Mouse (Mus musculus): ENCODE data around the gene Ttyh1. TPM values are rescaled to one million over a fixed set of nuclear protein-coding genes. Genes with fewer than 3 reads are reported as not detected.

Ttyh1 gene
- total and polyA plus RNA-seq, 3 experiments, result 0.08 to 0.17 TPM; not detected in 1

DNA sequence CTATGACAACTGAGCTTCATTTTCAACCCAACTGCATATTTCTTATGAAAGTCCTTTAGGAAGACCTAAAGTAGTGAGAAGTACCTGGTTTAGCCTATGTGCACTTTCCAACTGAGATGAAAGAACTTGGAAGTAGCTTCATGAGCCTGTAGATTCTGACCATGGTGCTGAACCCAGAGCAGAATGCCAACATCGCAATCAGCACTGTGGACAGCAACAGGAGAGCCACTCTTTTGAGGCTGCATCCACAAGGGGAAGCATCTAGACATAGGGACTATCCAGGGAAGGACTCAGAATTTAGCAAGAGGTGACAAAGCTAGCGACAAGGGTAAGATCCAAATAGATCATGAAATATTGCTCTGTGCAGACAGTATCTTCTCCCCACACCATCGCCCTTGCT, 59.2 kb downstream of the Ttyh1 start:
- no peak overlapping the region for H3K27ac ChIP-seq (ENCODE audit: insufficient read depth, low read depth)
- in situ Hi-C loops (cut with MboI; ENCODE audit: low pct_ligation_motif_present, low pct_unique_long_range_greater_than_20kb, low sequenced_read_pairs), result no loop called here
- no peak overlapping the region for H3K4me3 ChIP-seq (replicated peaks in 1 of 3; ENCODE audit: low read depth in 2 of 3, low read length in 2 of 3, poor library complexity in 1 of 3)
- H3K9me3 ChIP-seq (replicated peaks; ENCODE audit: low read length), result no peaks in the 10 kb centered on the region
- DNase-seq (ENCODE audit: extremely low read depth), result peak; percentile 28
- H3K4me2 ChIP-seq (ENCODE audit: insufficient read depth, low read depth, poor library complexity, severe bottlenecking), result no peak overlapping the region
- H3K79me2 ChIP-seq (replicated peaks; ENCODE audit: control insufficient read depth, extremely low read depth, insufficient read depth, poor library complexity, severe bottlenecking), result no peaks in the 10 kb centered on the region
- H3K27me3 ChIP-seq (replicated peaks), result peaks cover 9% of the 10 kb centered on the region
- dilution Hi-C loops (cut with MboI; ENCODE audit: extremely low pct_ligation_motif_present, extremely low pct_unique_long_range_greater_than_20kb, low sequenced_read_pairs), result no loop called here
- H3K9ac ChIP-seq (ENCODE audit: insufficient read depth, low read depth), result no peak overlapping the region
- no peaks in the 10 kb centered on the region for H3K36me3 ChIP-seq (replicated peaks in 1 of 2; ENCODE audit: control insufficient read depth in 1 of 2, insufficient read depth in 1 of 2, low read length in 1 of 2)
- no peak for TF ChIP-seq E2F4 (IDR thresholded peaks at IDR 0.05; ENCODE audit: insufficient replicate concordance, low read depth, low read length)
- TF ChIP-seq SIN3A (IDR thresholded peaks at IDR 0.05; ENCODE audit: low read length), result peak; percentile 86
- no peaks in the 10 kb centered on the region for H3K4me1 ChIP-seq (ENCODE audit: control insufficient read depth in 1 of 2, insufficient read depth in 2 of 2)

Other genes with a start within 250 kb of the Ttyh1 start
- 0.21 and 0.46 TPM in 2 replicates for gene Gm14548, start 221.3 kb upstream of the Ttyh1 start, total RNA-seq (2012; rRNA removed)
- 2.1 and 2.4 TPM in 2 replicates for gene Gm14548, start 221.3 kb upstream of the Ttyh1 start, total RNA-seq (2014; rRNA removed)
- gene Gm14548, start 221.3 kb upstream of the Ttyh1 start, polyA plus RNA-seq (2012; ENCODE audit: insufficient read length, low read depth), result 3.2 and 4.5 TPM in 2 replicates
- gene Lilra6, start 203.9 kb upstream of the Ttyh1 start, total RNA-seq (2012; rRNA removed), result 0.08 TPM in 1 of 2 replicates, not detected in the other
- 0.26 and 0.53 TPM in 2 replicates for gene Lilra6, start 203.9 kb upstream of the Ttyh1 start, total RNA-seq (2014; rRNA removed)
- gene Lilra6, start 203.9 kb upstream of the Ttyh1 start, polyA plus RNA-seq (2012; ENCODE audit: insufficient read length, low read depth), result 0.48 and 1.0 TPM in 2 replicates
- gene Lair1, start 56.2 kb upstream of the Ttyh1 start, total RNA-seq (2012; rRNA removed), result 0.21 and 0.38 TPM in 2 replicates
- 4.6 TPM in 2 replicates for gene Lair1, start 56.2 kb upstream of the Ttyh1 start, total RNA-seq (2014; rRNA removed)
- gene Lair1, start 56.2 kb upstream of the Ttyh1 start, polyA plus RNA-seq (2012; ENCODE audit: insufficient read length, low read depth), result 3.1 and 4.0 TPM in 2 replicates
- gene Leng8, start 17.6 kb downstream of the Ttyh1 start, total RNA-seq (2012; rRNA removed), result 28.6 and 33.5 TPM in 2 replicates
- gene Leng8, start 17.6 kb downstream of the Ttyh1 start, total RNA-seq (2014; rRNA removed), result 17.6 and 23.2 TPM in 2 replicates
- 46.6 and 48.7 TPM in 2 replicates for gene Leng8, start 17.6 kb downstream of the Ttyh1 start, polyA plus RNA-seq (2012; ENCODE audit: insufficient read length, low read depth)
- 1.2 and 1.8 TPM in 2 replicates for gene Leng9, start 31.0 kb downstream of the Ttyh1 start, total RNA-seq (2012; rRNA removed)
- gene Leng9, start 31.0 kb downstream of the Ttyh1 start, total RNA-seq (2014; rRNA removed), result 0.70 and 1.2 TPM in 2 replicates
- gene Leng9, start 31.0 kb downstream of the Ttyh1 start, polyA plus RNA-seq (2012; ENCODE audit: insufficient read length, low read depth), result 1.1 and 1.3 TPM in 2 replicates
- 3.1 and 4.2 TPM in 2 replicates for gene Cdc42ep5, start 45.5 kb downstream of the Ttyh1 start, total RNA-seq (2012; rRNA removed)
- 2.0 and 2.1 TPM in 2 replicates for gene Cdc42ep5, start 45.5 kb downstream of the Ttyh1 start, total RNA-seq (2014; rRNA removed)
- 1.4 and 1.5 TPM in 2 replicates for gene Cdc42ep5, start 45.5 kb downstream of the Ttyh1 start, polyA plus RNA-seq (2012; ENCODE audit: insufficient read length, low read depth)
- not detected in 2 replicates for gene Lilra5, start 118.3 kb downstream of the Ttyh1 start, total RNA-seq (2012; rRNA removed)
- not detected in 2 replicates for gene Lilra5, start 118.3 kb downstream of the Ttyh1 start, total RNA-seq (2014; rRNA removed)
- not detected in 2 replicates for gene Lilra5, start 118.3 kb downstream of the Ttyh1 start, polyA plus RNA-seq (2012; ENCODE audit: insufficient read length, low read depth)
- not detected in 2 replicates for gene Ncr1, start 218.3 kb downstream of the Ttyh1 start, total RNA-seq (2012; rRNA removed)
- not detected in 2 replicates for gene Ncr1, start 218.3 kb downstream of the Ttyh1 start, total RNA-seq (2014; rRNA removed)
- not detected in 2 replicates for gene Ncr1, start 218.3 kb downstream of the Ttyh1 start, polyA plus RNA-seq (2012; ENCODE audit: insufficient read length, low read depth)